Mouse (Mus musculus): ENCODE measurements around the gene Olfr281. TPM values are rescaled to one million over a fixed set of nuclear protein-coding genes. Genes with fewer than 3 reads are reported as not detected.
A peak's percentile ranks its signal among the peaks of the same experiment; 100 is the strongest.

The Olfr281 gene
- total and polyA plus RNA-seq, 3 experiments, result 0.08 to 0.40 TPM; not detected in 1

DNA sequence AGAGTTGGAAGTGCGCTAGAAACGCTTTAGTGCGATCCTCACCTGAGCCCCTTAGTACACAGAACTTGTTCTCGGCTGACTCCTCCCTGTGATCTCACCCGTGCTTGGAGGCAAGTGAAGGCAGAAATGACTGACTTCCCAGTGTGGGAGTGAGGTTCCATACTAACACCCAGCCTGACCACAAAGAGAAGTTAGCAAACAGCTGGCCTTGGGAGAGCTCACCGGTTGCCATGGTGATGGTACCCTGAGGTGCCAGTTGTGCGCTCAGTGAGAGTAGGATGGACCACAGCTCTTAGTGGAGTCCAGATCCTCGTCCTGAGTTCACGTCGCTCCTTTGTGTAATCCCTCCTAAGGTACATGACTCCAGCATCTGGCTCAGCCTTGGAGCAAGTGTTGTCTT, 22.6 kb downstream of the Olfr281 start:
- Histone ChIP-seq H3K36me3 (ENCODE audit: control insufficient read depth in 1 of 2, insufficient read depth in 2 of 2, low read length in 2 of 2) (no peaks in the 10 kb centered on the region), H3K27ac (ENCODE audit: control insufficient read depth, low read depth, low read length) (no peak overlapping the region), H3K4me1 (ENCODE audit: control insufficient read depth in 1 of 2, insufficient read depth in 2 of 2, low read length in 2 of 2) (peaks cover 10 to 26% of the 10 kb centered on the region in 2 experiments; a peak in 3 of 4 replicates), H3K9ac (ENCODE audit: control insufficient read depth, low read depth, low read length, poor library complexity, severe bottlenecking) (no peak overlapping the region), H3K79me2 (ENCODE audit: control insufficient read depth, insufficient read depth, low read length, poor library complexity) (no peaks in the 10 kb centered on the region), H3K9me3 (replicated peaks; ENCODE audit: insufficient read depth, low read length) (no peaks in the 10 kb centered on the region), H3K27me3 (ENCODE audit: control insufficient read depth in 1 of 2, insufficient read depth in 2 of 2, low read length in 2 of 2) (peaks cover 9 to 11% of the 10 kb centered on the region in 2 experiments), H3K4me3 (ENCODE audit: control insufficient read depth in 1 of 2, insufficient read depth in 1 of 2, low read depth in 2 of 2, low read length in 2 of 2) (no peak overlapping the region)
- DNase-seq (ENCODE audit: low read depth, low spot score), result no peak
- TF ChIP-seq RCOR1 (IDR thresholded peaks at IDR 0.05; ENCODE audit: low read depth, low read length), result no peak

DNA sequence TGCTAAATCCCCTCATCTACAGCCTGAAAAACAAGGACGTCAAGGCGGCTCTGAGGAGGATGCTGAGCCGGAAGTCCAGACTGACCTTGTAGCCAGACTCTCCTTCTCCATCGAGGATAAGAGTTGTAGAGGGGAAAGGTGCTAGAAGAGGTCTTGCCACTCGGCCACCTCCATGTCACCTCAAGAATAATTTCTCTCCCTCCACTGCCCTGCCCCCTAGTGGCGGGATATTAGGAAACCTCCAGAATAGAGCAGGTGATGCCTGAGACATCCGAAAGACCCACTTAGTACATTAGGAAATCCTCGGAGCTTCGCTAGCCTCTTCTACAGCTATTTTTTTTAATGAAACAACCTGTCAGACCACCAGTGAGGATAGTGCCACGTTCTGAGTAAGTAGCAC, 23.0 kb downstream of the Olfr281 start:
- no peak overlapping the region for H3K27ac ChIP-seq (ENCODE audit: control insufficient read depth, low read depth, low read length)
- H3K4me3 ChIP-seq (ENCODE audit: control insufficient read depth in 1 of 2, insufficient read depth in 1 of 2, low read depth in 2 of 2, low read length in 2 of 2), result no peak overlapping the region
- H3K4me1 ChIP-seq (ENCODE audit: control insufficient read depth in 1 of 2, insufficient read depth in 2 of 2, low read length in 2 of 2), result peaks cover 10 to 30% of the 10 kb centered on the region in 2 experiments; a peak in 3 of 4 replicates
- H3K27me3 ChIP-seq (ENCODE audit: control insufficient read depth in 1 of 2, insufficient read depth in 2 of 2, low read length in 2 of 2), result peaks cover 9 to 11% of the 10 kb centered on the region in 2 experiments
- DNase-seq (ENCODE audit: low read depth, low spot score), result peak; percentile 73
- H3K9ac ChIP-seq (ENCODE audit: control insufficient read depth, low read depth, low read length, poor library complexity, severe bottlenecking), result no peak overlapping the region
- TF ChIP-seq CTCF (IDR thresholded peaks at IDR 0.05 in 2 of 3, conservative IDR thresholded peaks at IDR 0.05 in 1 of 3; ENCODE audit: control insufficient read depth in 1 of 3, insufficient read depth in 1 of 3, low read depth in 2 of 3, low read length in 3 of 3, poor library complexity in 1 of 3, severe bottlenecking in 1 of 3) (peak; percentile 83 to 85 (median 83)), MAZ (IDR thresholded peaks at IDR 0.05; ENCODE audit: low read depth, low read length) (peak; percentile 37; the same call in 1 of the 2 replicates), MAX (IDR thresholded peaks at IDR 0.05; ENCODE audit: low read length) (no peak), ELF1 (IDR thresholded peaks at IDR 0.05; ENCODE audit: low read depth, low read length) (no peak), POLR2AphosphoS5 (IDR thresholded peaks at IDR 0.05; ENCODE audit: borderline replicate concordance, low read depth, low read length) (no peak), USF2 (IDR thresholded peaks at IDR 0.05; ENCODE audit: borderline replicate concordance in 1 of 2, insufficient read depth in 1 of 2, low read depth in 1 of 2, low read length in 2 of 2) (no peak), ZKSCAN1 (IDR thresholded peaks at IDR 0.05; ENCODE audit: low read depth, low read length) (no peak), JUND (IDR thresholded peaks at IDR 0.05; ENCODE audit: low read depth, low read length) (no peak), GABPA (IDR thresholded peaks at IDR 0.05; ENCODE audit: low read depth, low read length) (no peak), NRF1 (IDR thresholded peaks at IDR 0.05; ENCODE audit: insufficient read depth, low read depth, low read length, poor library complexity, severe bottlenecking) (no peak), EP300 (IDR thresholded peaks at IDR 0.05; ENCODE audit: low read depth in 1 of 2, low read length in 2 of 2) (no peak), MYB (IDR thresholded peaks at IDR 0.05; ENCODE audit: low read depth, low read length) (no peak), TCF12 (IDR thresholded peaks at IDR 0.05; ENCODE audit: low read depth, low read length) (no peak), TAL1 (IDR thresholded peaks at IDR 0.05; ENCODE audit: low read length) (no peak), ZC3H11A (IDR thresholded peaks at IDR 0.05; ENCODE audit: low read depth, low read length) (peak; percentile 56), SMC3 (IDR thresholded peaks at IDR 0.05; ENCODE audit: low read depth, low read length) (peak; percentile 62), USF1 (IDR thresholded peaks at IDR 0.05; ENCODE audit: low read depth, low read length) (no peak), KAT2A (conservative IDR thresholded peaks at IDR 0.05; ENCODE audit: low read depth, low read length) (no peak), ETS1 (IDR thresholded peaks at IDR 0.05; ENCODE audit: low read depth, low read length) (no peak), NELFE (IDR thresholded peaks at IDR 0.05; ENCODE audit: low read depth, low read length) (no peak), RAD21 (IDR thresholded peaks at IDR 0.05; ENCODE audit: low read depth, low read length) (peak; percentile 75), MYC (IDR thresholded peaks at IDR 0.05; ENCODE audit: low read depth, low read length) (no peak), ZMIZ1 (IDR thresholded peaks at IDR 0.05; ENCODE audit: low read depth, low read length) (no peak), CHD1 (IDR thresholded peaks at IDR 0.05; ENCODE audit: low read depth, low read length) (no peak), E2F4 (IDR thresholded peaks at IDR 0.05; ENCODE audit: borderline replicate concordance, low read depth, low read length) (no peak), ZNF384 (IDR thresholded peaks at IDR 0.05; ENCODE audit: low read depth, low read length) (no peak), SIN3A (IDR thresholded peaks at IDR 0.05; ENCODE audit: low read length) (no peak), GATA1 (IDR thresholded peaks at IDR 0.05; ENCODE audit: low read depth, low read length) (no peak)
- no peaks in the 10 kb centered on the region for H3K79me2 ChIP-seq (ENCODE audit: control insufficient read depth, insufficient read depth, low read length, poor library complexity)
- no peaks in the 10 kb centered on the region for H3K9me3 ChIP-seq (replicated peaks; ENCODE audit: insufficient read depth, low read length)
- H3K36me3 ChIP-seq (ENCODE audit: control insufficient read depth in 1 of 2, insufficient read depth in 2 of 2, low read length in 2 of 2), result no peaks in the 10 kb centered on the region

All from MEL (cell line).